Mouse (Mus musculus) v-Abl transformed pro-B cells (cell line): ENCODE results near the gene Olfr1317.

ENCODE experiments used
- in situ Hi-C, 2 experiments: fragments of 400-800 bp; cut with MboI; formaldehyde crosslinking; loops; one replicate each; pipeline ENCODE4 v1.15.1; 2025; ENCODE audit not compliant: unreplicated experiment in 2 of 2

The Olfr1317 gene

GRCm38 (mm10) chr2:112140029-112140428, at the start of gene Olfr1317:
TSS of gene Olfr1317 (plus strand) at chr2:112140329.
- in situ Hi-C loops: no loop called here

GRCm38 (mm10) chr2:112096681-112097080, 43.4 kb upstream of the Olfr1317 start, which contains the start of gene Olfr1314:
TSS of gene Olfr1314 (minus strand) at chr2:112096781.
- in situ Hi-C loops: no loop called here

GRCm38 (mm10) chr2:112115340-112115739, 24.8 kb upstream of the Olfr1317 start, which contains the start of gene Olfr1315-ps1:
TSS of gene Olfr1315-ps1 (minus strand) at chr2:112115440.
- in situ Hi-C loops: no loop called here

GRCm38 (mm10) chr2:112134877-112135276, 5.3 kb upstream of the Olfr1317 start, which contains the start of gene Olfr1316:
TSS of gene Olfr1316 (minus strand) at chr2:112134977.
- in situ Hi-C loops: no loop called here

- in situ Hi-C loops: no loop called here
Observed at GRCm38 (mm10) chr2:112153898-112154297, 13.8 kb downstream of the Olfr1317 start, which contains the start of gene Olfr1318. TSS of gene Olfr1318 (plus strand) at chr2:112154198.
